Mouse (Mus musculus) embryo, embryonic 11 days (tissue): ENCODE measurements around the gene Zmynd10.
A peak's percentile ranks its signal among the peaks of the same experiment; 100 is the strongest.

Experiments used
- DNase-seq: peaks from one replicate; pipeline ENCODE4 v3.0.0-alpha.2; 2015

Gene Zmynd10

DNA sequence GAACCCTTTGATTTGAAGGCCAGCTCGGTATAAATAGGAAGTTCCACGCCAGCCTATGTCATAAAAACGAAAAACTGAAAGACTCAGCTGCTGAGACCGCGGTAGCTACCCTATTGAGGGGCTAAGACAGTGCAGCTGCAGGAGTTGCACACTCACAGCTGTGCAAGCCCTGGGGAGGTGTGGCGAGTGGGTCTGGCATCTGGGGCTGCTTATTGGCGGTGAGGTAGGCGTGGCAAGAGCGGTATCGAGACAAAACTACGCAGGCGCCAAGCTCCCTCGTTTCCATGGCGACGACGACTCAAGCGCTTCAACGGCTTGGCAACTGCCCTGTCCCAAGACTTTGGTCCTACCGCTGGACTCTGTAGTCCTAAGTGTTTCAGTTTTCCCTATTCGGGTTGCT is at the start of gene Zmynd10:
Gene Zmynd10 (plus strand): TSS at position 273 of the 400 bp plus-strand sequence.
- peak; percentile 96 for DNase-seq

GRCm38 (mm10) chr9:107500708-107501286 is 46.3 kb upstream of the Zmynd10 start:
- DNase-seq = no peak

DNA sequence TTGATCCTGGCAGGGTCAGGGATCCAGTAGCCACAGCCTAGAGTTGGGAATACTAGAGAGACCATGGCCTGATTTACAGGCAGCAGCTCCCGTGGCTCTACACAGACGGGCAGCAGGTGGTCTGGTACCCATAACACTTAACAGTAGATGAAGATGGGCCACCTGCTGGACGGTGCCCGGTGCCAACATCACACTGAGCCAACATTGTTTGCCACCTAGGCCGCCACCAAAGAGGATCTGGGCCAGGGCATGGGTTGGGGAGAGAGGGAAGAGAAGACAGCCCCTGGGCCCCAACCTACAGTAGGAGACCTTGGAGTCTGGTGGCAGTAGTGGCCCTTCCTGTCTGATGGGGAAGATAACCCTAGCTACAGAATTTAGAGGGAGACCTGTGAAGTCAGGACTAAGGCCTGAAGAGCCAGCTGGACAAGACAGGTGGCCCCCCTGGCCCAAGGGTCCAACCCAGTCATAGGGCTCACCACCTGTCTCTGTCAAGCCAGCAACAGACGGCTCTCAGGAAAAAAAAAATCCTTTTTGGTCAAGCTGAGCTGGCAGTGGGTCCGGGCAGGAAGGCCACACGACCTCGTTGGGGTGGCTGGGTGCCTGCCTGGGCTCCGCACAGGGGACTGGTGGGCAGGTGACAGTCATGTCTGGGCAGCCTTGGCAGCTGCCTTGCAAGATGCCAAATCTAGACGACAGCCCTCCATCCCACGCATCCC is 44.8 kb upstream of the Zmynd10 start:
- DNase-seq = no peak

DNA sequence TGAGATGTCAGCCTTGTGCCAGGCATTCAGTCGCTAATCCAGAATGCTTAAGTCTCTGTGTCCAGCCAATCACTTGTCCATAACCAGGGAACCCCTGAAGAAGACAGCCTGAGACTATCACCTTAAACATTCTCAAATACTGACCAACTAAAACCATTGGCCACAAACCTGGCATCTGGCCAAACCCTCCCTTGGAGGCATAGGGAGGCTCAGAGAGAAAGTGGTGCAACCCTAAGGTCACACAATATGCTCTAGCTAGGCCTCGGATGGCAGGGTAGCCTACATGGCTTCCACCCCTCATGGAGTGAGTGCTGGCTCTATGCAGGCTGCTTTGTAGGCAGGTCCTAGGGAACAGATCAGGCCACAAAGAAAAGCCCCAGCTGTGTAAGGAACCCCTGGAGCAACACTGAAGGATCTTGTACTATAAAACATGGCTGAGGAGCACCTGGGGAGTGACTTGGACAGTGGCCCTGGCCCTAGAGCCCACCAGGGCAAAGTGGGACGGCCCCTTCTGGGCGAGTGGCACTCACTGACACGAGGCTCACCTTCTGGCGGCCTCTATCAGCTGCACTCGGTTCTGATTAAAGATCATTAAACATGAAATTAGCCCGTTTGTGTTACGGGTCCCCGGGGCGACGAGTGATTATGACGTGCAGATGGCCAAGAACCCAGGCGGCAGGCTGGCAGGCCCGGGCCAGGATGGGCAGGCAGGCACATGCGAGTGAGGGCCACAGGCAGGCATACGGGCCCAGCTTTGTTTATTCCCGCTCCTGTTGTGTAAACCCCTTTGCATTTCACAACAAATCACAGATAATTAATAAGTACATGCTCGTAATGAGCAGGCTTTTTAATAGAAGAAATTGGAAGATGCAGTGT is 42.2 kb upstream of the Zmynd10 start:
- DNase-seq = no peak

DNA sequence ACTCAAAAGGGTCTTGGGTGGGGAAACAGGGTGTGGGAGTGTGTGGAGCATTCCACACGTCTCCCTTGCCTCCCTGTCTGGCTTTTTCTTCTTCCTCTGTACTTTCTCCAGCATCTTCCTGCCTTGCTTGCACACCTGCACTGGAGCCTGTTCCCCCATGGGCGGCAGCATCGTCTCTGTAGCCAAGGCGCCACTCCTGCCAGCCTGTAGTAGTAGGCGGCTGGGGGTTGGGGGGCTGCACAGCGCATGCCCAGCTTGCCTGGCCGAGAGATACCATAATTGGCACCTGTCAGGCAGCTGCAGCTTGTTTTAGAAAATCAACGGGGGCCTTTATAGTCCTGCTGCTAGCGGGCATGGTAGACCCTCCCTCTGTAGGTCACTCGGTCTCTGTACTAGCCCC is 38.8 kb upstream of the Zmynd10 start:
- DNase-seq = no peak

- no peak for DNase-seq
Measured at GRCm38 (mm10) chr9:107510384-107511100, 36.6 kb upstream of the Zmynd10 start.

DNA sequence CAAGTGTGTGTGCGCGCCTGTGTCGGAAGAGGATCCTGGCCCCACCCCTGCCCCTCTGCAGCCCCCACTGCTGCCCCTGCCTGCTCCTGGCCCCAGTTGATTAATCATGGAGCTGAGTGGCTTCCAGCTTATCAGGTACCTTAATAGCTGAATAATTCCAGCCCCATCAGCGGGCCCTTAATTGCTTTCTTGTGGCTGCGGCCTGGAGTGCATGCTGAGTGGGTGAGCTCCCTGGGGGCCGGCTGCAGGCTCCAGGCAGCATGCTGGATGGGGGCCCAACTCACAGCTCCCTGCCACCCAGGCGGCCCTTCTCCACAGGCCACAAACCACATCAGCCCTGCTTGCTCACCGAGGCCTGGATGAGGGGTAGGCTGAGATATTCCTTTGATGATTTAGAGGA is 35.7 kb upstream of the Zmynd10 start:
- no peak for DNase-seq

DNA sequence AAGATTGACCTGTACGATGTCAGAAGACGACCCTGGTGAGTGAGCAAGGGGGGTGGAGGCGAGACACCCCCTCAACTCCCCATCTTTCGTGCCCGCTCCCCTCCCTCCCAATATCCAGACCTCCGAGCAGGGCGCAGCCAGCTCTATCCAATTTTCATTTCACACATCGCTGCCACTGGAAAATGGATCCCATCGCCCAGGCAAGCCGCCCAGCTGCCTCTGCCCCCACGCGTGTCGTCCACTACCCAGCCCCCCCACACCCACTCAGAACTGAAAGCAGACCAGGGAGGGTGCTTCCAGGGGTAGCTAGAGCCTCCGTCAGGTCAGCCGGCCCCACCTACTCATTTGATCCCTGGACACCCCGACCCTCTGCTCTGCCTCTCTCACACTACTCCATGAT is 34.8 kb upstream of the Zmynd10 start:
- DNase-seq = no peak

DNA sequence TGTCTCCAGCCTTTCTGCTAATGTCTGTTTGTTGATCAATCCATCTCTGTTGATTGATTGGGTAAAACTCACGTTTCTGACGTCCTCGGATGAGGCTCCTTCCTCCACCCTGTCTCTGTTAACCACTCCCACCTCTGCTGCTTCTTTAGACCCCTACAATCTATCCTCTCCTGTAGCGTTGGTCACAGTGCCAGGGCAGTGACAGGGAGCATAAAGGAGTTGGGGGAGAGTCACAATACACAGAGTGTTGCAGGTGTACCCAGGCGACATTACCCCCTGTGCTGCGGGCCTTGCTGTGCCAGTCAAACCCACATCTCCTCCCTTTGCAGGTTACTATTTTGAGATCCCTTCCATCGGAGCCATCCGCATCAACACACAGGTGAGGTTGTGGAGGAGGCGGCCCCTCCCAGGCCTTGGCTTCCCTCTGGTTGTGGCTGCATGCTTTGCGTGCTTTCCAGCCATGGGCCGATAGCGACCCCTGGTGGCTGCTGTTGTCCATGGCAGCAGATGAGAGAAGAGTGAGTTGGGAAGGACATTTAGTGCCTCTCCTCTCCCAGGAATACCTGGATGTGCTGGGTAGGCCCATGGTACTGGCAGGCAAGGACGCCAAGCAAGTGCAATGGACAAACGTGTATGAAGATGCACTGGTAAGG is 32.7 kb upstream of the Zmynd10 start:
- DNase-seq = peak; percentile 87

GRCm38 (mm10) chr9:107520331-107520730 is 26.8 kb upstream of the Zmynd10 start:
- no peak for DNase-seq

DNA sequence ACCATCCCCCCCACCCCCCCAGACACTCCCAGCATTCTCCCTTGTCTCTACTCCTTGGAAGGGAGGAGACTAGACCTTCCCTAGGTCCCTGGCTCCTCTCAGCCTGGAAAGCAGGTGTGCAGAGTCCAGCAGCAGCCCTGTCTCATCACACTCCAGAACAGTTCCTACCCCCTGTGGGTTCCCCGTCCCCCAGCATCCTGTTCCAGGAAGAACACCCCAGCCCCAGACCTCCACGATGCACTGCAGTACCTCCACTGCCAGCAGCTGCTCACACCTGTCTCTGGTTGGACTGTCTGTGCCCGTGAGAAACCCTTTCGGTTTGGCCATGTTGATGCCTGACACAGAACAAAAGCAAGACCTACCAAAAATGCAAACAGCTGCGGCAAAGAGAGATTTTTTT is 25.9 kb upstream of the Zmynd10 start:
- DNase-seq = no peak

DNA sequence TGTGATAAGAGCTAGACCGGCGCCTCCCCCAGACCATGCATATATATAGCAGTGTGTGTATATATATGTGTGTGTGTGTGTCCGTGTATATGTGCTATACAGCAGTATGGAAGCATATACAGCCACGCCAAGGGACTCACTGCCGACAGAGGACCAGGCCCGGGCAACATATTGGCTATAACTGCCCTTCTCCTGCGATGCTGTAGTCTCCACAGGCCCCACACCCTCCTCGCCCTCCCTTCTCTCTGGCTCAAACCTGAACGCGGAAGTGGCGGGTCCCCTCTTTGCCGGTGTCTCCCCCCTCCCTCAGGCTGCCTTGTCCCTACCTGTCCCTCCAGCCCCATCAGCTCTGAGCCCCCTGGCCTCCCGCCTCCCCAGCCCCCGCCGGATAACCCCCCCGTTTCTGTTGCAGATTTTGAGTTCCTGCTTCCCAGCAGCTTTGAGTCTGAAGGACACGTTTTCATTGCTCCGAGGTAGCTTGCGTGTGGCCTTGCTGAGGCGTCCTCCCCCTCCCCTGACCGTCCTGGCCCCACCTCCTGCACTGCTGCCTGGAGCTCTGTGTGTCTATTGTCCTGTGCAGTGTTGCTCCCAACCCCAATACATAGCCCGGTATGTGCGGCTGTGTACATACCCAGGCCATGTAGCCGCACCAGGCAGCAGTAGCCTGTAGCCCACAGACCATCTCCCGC is 25.2 kb upstream of the Zmynd10 start:
- DNase-seq = peak; percentile 46

DNA sequence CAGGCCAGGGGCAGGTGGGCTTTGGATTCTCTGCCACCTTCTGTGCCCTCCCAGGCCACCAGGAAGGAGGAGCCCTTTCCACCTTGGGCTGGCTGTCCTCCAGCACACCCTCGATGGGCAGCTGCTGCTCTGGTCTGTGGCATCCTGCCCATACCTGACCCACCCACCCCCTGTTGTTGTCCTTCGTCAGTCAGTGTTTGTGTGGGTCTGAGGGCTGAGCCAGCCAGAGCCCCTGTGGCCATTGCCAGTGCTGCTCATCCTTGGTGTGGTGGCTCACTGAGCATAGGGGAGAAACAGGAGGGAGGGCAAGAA is 24.7 kb upstream of the Zmynd10 start:
- no peak for DNase-seq

GRCm38 (mm10) chr9:107526198-107527026 is 20.7 kb upstream of the Zmynd10 start:
- peak; percentile 80 for DNase-seq

DNA sequence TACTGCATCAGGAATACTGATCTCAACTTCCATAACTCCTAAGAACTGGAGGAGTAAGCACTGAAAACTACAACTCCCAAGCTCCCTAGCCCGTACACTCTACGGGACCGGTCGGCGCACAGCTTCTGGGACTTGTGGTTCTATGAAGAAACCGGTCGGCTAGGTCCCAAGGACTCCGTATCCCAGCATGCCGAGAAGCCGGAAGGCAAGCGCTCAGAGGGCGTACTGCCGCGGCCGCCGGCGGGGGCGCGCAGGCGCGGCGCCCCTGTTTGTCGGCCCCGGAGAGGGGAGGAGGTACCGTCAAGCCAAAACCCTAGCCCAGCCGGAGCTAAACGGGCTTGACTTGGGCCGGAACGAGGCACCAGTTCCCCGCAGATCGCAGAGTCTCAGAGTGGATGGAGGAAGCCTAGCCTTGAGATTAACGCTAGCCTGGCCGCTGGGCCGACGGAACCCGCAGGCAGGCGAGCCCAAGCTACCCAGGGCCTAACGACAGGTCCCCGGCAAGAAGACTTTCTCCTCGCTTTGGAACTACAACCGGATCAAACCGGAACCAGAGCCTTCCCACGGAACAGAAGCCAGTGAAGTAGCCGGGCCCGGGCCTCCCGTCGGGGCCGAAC is 13.2 kb upstream of the Zmynd10 start, which contains the start of gene Tmem115:
Gene Tmem115 (plus strand): TSS at position 155 of the 617 bp plus-strand sequence.
- peak; percentile 98 for DNase-seq

GRCm38 (mm10) chr9:107534408-107535202 is 12.5 kb upstream of the Zmynd10 start:
- DNase-seq = peak; percentile 41

- DNase-seq = no peak
Measured at GRCm38 (mm10) chr9:107538231-107538630, 8.9 kb upstream of the Zmynd10 start.

DNA sequence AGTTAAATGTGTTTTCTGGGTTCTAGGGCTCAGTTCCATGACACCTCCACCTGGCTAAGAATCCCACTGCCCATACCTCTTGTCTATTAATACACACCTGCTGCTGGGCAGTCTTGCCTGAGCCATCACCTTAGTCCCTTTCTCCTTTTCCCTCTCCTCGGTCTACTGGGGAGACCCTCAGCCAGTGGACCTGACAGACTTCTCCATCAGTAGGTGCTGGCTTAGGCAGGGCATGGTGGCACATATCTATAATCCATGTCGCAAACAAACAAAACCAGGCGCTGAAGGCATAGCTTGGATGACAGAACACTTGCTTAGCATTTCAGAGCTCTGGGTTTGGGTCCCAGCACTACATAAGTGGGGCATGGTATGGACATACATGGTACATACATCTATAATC is 8.4 kb upstream of the Zmynd10 start:
- no peak for DNase-seq

DNA sequence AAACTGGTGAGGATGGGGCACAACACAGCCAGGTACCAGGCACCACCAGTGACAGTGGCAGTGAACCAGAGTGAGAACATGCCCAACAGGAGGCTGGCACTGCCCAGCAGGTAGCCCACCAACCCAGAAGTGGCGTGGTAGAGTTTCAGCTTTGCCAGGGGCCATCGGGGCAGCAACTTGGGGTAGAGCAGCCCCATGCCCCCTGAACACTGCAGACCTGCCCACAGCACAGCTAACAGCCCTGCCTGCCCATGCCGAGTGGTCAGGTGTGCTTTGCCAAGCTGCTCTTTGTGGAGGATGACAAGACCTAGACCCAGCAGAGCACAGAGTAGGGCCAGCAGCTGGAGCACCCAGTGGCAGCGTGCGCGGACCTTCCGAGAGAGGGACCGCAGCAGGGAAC is 7.2 kb upstream of the Zmynd10 start:
- DNase-seq = no peak

GRCm38 (mm10) chr9:107540420-107540819 is 6.7 kb upstream of the Zmynd10 start:
- no peak for DNase-seq
